Mouse (Mus musculus) macrophage (primary cell): Measurements from ENCODE around the gene Abcc2. TPM values are rescaled to one million over a fixed set of nuclear protein-coding genes. Genes with fewer than 3 reads are reported as not detected.

Experiments used
- H3K27ac ChIP-seq: fragments of 350-480 bp; formaldehyde crosslinking; 2 replicates; pipeline ENCODE4 v1.9.0; 2021
- H3K36me3 ChIP-seq: fragments of 350-480 bp; formaldehyde crosslinking; 2 replicates; pipeline ENCODE4 v1.9.0; 2021; ENCODE audit errors: inconsistent target
- H3K4me3 ChIP-seq: fragments of 350-480 bp; formaldehyde crosslinking; 2 replicates; pipeline ENCODE4 v1.9.0; 2021; ENCODE audit errors: inconsistent target
- H3K79me2 ChIP-seq: fragments of 350-480 bp; formaldehyde crosslinking; 2 replicates; pipeline ENCODE4 v1.9.0; 2021; ENCODE audit errors: inconsistent target
- WGBS: methylation state at CpG from one replicate; pipeline ENCODE4 v1.1.7; 2026; ENCODE audit warnings: inconsistent platforms; ENCODE audit not compliant: missing documents; 5-methylcytosine and 5-hydroxymethylcytosine counted together
- polyA plus RNA-seq: library from polyadenylated mRNA; stranded (reverse); fragments of 250-400 nt; gene quantifications from 3 replicates; pipeline ENCODE4 v1.2.4, GENCODE M21; 2018; ENCODE audit warnings: inconsistent platforms
- total RNA-seq, 78 experiments: library from RNA; depleted of rRNA; stranded (reverse); fragments of 250-400 nt; gene quantifications; 1 replicate in 9 of 78; 2 replicates in 24 of 78; 3 replicates in 43 of 78; 4 replicates in 2 of 78; pipeline ENCODE4 v1.2.4; 2018; ENCODE audit warnings: inconsistent platforms in 56 of 78

Gene Abcc2
- 1 to 10 TPM in 5 of 26 experiments, under 1 TPM in 12, not detected in 9; 0.06 to 4.8 (median 0.53) TPM for total RNA-seq (2018; cell fraction: chromatin; rRNA removed)
- under 1 TPM in 17 of 26 experiments, not detected in 9; under 0.01 to 0.28 (median 0.07) TPM for total RNA-seq (2018; cell fraction: cytosol; rRNA removed)
- total RNA-seq (2018; cell fraction: nucleus; rRNA removed) = under 1 TPM in 19 of 26 experiments, not detected in 7; 0.05 to 0.52 (median 0.17) TPM
- polyA plus RNA-seq = 0.04 TPM in 2 of 3 replicates, not detected in the other

DNA sequence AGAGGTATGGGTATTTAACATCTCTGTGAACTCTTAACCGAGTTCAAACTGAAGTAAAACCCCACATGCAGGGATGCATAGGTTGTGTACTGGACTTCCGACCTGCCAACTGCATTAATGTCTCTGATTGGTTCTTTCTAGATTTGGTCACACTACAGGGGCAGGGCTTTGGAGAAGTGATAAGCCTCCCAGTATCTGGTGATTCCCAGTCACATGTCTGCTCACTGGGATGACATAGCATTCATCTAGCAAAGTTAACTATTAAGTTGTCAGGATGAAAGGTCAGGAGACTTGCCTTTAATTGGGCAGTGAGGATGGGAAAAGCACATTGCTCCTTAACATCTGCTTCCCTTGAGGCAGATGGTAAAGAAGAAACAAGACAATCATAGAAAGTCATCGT is at the start of gene Abcc2:
Abcc2 (plus strand) TSS at position 213 of the 400 bp plus-strand sequence.
- Histone ChIP-seq H3K79me2 (no peaks in the 10 kb centered on the region), H3K36me3 (no peaks in the 10 kb centered on the region), H3K27ac (no peak within 1 kb of the TSS), H3K4me3 (no peak within 1 kb of the TSS)
- 95% methylated on average over 3 of the region's 3 CpGs for WGBS

DNA sequence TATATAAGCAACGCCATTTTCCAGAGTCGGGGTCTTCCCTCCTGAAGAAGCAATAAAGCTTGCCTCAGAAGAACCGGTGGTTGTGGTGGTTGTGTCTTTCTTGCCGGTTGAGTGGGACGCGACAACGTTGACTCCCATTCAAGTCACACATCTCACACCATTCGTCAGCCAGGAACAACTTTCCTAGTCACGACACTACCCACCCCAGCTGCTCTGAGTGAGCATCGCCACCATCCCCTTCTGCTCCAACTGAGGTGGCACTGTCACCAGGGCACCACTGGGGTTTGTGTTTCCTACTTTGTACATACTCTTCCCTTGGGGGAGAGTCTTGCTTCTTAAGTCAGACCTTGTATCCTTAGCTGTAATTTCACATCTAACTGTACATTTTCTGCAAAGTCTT is 43.6 kb upstream of the Abcc2 start:
- Histone ChIP-seq H3K27ac (no peak overlapping the region), H3K79me2 (no peaks in the 10 kb centered on the region), H3K36me3 (peaks cover 93% of the 10 kb centered on the region), H3K4me3 (no peak overlapping the region)
- 97% methylated on average over 10 of the region's 10 CpGs for WGBS

DNA sequence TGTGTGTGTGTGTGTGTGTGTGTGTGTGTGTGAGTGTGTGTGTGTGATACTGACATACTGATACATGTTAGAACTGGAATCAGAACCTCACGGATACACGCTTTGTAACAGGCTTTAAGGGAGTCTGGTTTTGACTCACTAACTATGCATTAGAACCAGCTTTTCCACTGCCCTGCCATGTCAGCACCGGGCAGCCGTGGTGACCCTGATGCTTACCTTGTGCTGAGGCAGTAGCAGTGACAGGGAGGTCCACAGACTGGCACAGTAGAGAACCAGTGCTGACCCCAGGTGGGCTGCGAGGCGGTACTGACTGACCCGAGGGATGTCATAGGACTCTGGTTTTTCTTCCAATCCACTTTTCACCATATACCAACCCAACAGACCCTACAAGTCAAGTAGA is 38.6 kb upstream of the Abcc2 start:
- 99% methylated on average over 7 of the region's 7 CpGs for WGBS
- Histone ChIP-seq H3K27ac (no peak overlapping the region), H3K36me3 (peaks cover 78% of the 10 kb centered on the region), H3K79me2 (no peaks in the 10 kb centered on the region), H3K4me3 (no peak overlapping the region)

DNA sequence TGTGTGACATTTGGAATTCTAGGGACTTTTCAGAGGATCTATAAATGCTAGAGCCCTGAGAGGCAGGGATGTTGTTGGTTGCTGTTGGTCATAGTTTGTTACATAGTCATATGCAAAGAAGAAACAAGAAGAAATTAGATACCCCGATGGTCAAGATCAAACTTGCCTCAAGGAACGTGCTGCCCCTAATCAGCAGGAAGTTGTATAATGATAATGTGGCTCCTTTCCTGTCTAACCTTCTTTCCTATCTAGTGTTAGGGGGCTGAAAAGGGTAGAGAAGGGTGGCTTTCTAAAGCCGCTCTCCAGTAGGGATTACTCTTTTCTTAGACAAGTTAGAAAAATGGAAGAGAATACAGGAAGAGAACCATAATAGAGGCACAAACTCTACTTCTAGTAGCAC is 36.3 kb upstream of the Abcc2 start:
- WGBS = 91% methylated on average over 3 of the region's 3 CpGs
- Histone ChIP-seq H3K4me3 (no peak overlapping the region), H3K27ac (no peak overlapping the region), H3K79me2 (peaks cover 6% of the 10 kb centered on the region), H3K36me3 (peaks cover 64% of the 10 kb centered on the region)

DNA sequence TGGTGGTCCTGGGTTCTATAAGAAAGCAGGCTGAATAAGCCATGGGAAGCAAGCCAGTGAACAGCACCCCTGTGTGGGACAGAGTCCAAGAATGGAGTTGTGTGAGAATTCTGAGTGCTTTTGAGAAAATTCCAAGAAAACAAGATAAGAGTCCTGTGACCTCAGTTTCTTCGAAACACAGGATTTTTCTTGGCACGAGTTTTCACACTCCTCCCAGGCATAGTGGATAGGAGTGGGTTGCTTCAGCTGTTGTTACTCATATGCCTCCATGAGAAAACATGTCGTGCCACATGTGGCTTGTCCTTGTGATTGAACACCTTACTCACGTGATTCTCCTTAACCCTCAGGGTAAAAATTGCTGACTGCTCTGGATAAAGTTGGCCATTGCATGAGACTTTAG is 34.1 kb upstream of the Abcc2 start:
- H3K36me3 ChIP-seq = peaks cover 43% of the 10 kb centered on the region
- no peak overlapping the region for H3K4me3 ChIP-seq
- WGBS = 96% methylated on average over 4 of the region's 4 CpGs
- no peak overlapping the region for H3K27ac ChIP-seq
- H3K79me2 ChIP-seq = peaks cover 18% of the 10 kb centered on the region

DNA sequence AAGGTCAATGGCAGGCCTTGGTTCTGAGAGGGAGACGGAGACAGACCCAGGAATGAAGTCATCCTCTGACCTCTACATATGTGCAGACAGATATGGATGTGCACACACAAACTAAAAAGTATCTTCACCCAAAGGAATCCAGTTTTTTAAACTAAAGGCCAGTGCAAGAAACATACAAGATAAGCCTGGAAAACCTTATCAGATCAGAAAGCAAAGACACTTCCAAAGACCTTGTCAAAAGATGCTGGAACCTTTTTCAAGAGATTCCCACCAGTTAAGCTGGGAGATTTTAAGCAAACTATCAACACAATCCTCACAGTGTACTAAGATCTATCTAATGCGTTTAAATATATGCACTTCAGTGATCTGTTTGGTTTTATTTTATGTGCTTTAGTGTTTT is 32.0 kb upstream of the Abcc2 start:
- Histone ChIP-seq H3K79me2 (peaks cover 18% of the 10 kb centered on the region), H3K4me3 (no peak overlapping the region), H3K27ac (no peak overlapping the region), H3K36me3 (peaks cover 34% of the 10 kb centered on the region)
- WGBS = 100% methylated on average over 2 of the region's 2 CpGs

DNA sequence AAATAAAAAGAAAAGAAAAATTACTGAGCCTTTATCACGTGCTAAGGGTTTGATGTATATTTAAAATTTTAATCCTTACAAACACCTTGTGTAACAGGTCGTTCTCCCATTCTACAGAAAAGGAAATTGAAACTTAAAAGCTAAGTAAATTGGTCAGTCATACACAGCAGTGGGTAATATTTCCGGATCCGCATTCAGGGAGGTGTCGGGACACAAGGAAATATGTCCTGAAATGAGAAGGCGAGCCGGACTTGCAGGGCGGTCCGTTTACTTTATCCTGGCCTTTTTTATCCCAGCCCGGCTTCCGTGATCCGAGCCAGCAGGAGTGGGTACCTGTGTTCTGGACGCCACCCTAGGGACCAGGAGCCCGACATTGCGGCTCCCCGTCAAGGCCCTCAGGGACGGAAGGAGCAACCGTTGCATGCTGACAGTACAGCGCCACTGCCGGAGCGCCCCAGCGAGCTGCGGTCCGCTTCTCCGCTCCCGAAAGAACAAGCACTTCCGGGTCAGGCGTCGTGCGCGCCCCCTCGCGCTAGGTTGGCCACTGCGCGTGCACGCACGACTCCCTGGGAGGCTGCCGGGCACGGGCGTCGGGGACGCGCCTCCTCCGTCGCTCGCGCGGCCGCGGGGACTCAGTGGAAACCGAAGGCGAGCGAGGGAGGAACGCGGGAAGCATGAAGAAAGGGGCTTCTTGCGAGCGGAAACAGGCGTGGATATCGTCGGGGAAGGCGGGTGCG is 29.3 kb upstream of the Abcc2 start, which contains the start of the genes Cutc and Cox15:
Cutc (plus strand) TSS at position 508 of the 737 bp plus-strand sequence.
Cox15 (minus strand) TSS at position 512 of the 737 bp plus-strand sequence.
- Histone ChIP-seq H3K4me3 (peak within 1 kb of the TSS; percentile 62), H3K27ac (peak within 1 kb of the TSS; percentile 95), H3K36me3 (peaks cover 21% of the 10 kb centered on the region), H3K79me2 (peaks cover 18% of the 10 kb centered on the region)
- under 1% methylated on average over 62 of the region's 62 CpGs for WGBS

DNA sequence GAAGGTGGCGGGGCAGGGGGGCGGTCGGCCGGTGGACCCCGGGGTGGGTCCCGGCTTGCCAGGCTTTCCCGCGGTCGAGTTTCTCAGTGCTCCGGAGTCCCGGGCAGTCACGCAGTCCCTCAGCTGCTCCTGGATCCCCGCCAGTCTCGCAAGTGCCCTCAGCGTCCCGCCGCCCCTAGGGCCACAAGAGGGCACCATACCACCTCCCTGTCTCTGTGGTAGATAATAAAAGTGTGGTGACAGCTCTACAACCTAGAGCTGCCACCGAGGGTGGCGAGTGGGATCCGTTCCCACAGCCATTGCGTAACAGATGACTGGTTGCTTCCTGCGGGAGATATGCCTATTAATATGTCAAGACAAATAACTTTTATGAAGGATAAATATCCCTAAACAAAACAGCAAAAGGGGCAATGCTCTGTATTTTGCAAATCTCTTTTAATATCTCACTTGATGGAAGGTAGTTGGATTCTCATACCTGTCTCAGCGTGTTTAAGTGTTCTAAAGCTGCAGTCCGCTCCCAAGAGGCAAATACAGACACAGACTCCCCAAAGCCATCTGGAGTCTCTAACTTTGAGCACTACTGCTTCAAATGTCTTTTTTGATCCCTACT is 28.7 kb upstream of the Abcc2 start:
- Histone ChIP-seq H3K4me3 (peak overlapping the region; percentile 46), H3K36me3 (peaks cover 15% of the 10 kb centered on the region), H3K79me2 (peaks cover 18% of the 10 kb centered on the region), H3K27ac (peak overlapping the region; percentile 33)
- WGBS = 3% methylated on average over 24 of the region's 24 CpGs

DNA sequence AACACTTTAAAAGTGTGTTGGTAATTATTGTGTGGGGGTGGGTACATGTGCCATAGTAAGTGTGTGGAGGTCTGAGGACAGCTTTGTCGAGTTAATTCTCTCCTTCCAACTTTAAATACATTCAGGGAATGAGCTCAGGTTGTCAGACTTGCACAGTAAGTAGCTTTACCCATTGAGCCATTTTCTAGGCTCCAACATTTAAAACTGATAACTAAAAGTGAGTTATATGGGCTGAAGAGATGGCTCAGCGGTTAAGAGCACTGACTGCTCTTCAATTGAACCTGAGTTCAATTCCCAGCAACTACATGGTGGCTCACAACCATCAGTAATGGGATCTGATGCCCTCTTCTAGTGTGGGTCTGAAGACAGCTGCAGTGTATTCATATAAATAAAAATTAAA is 27.8 kb upstream of the Abcc2 start:
- H3K4me3 ChIP-seq = no peak overlapping the region
- H3K36me3 ChIP-seq = peaks cover 15% of the 10 kb centered on the region
- peaks cover 18% of the 10 kb centered on the region for H3K79me2 ChIP-seq
- 60% methylated on average over 2 of the region's 2 CpGs for whole genome bisulfite sequencing
- H3K27ac ChIP-seq = no peak overlapping the region

DNA sequence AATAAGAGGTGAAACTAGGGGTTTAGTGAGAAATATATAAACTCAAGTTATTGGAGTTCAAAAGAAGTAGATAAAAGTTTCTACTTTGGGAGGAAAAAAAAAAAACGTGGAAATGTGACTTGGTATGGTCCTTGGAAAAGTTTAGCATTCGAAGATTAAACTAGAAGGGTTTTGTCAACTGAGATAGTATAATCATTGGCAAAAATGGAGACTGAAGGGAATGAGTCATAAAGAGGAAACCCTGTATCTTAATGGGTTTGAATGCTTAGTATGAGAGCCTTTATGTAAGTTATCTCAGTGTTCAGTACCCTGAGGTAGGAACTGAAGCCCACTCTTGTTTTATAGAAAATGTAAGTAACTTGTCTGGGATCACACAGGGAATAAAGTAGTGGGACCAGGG is 27.1 kb upstream of the Abcc2 start:
- Histone ChIP-seq H3K79me2 (peaks cover 18% of the 10 kb centered on the region), H3K36me3 (peaks cover 20% of the 10 kb centered on the region; the same call in 1 of the 2 replicates), H3K4me3 (no peak overlapping the region), H3K27ac (no peak overlapping the region)
- WGBS = 87% methylated on average over 2 of the region's 2 CpGs

DNA sequence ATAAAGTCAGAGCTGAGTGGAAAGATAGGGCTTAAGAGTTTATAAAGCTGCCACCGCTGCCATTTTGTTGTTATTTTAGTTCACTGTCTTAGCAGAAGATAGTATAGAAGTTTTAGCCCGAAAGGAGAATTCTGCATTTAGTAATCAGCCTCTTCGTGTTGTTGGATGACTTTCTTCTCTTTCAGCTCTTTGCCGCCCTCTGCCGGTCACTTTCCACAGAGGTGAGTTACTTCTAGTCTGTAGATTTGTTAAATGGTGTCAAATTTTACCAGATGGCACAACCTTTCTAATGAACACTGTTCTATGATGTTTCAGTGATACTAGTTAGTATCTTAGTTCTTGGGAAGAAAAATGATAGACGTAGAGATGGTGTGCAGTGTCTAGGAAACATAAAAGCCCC is 21.5 kb upstream of the Abcc2 start:
- H3K27ac ChIP-seq = no peak overlapping the region
- no peak overlapping the region for H3K4me3 ChIP-seq
- WGBS = 34% methylated on average over 6 of the region's 6 CpGs
- peaks cover 36% of the 10 kb centered on the region; the same call in 1 of the 2 replicates for H3K36me3 ChIP-seq
- H3K79me2 ChIP-seq = no peaks in the 10 kb centered on the region

DNA sequence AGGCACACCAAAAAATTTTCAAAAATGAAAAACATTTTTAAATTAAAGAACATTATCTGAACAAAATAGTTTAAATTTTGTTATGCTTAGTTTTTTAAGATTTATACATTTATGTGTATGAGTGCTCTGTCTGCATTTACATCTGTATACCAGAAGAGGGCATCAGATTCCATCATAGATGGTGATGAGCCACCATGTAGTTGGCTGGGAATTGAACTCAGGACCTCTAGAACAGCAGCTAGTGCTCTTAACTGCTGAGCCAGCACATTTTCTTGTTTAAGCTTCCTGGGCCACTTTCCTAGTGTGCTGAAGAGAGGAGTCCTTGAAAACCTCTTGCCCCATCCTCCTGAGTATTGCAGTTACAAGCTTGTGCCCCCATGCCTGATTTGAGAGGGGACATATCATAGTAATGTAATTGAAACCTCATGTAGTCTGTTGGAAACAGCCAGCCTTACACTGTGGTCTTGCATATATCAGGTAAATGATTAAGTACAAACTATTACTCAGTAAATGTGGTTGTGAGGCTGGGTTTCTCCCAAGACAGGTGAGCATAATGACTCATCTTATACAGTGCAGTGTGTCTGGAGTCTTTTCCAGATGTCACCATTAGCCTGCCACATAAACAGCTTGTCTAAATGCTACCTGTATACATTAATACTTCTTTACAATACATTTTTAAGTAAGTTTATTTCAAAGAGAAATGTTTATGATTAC is 20.3 kb upstream of the Abcc2 start:
- H3K79me2 ChIP-seq = no peaks in the 10 kb centered on the region
- H3K4me3 ChIP-seq = no peak overlapping the region
- H3K27ac ChIP-seq = no peak overlapping the region
- peaks cover 33% of the 10 kb centered on the region; the same call in 1 of the 2 replicates for H3K36me3 ChIP-seq

DNA sequence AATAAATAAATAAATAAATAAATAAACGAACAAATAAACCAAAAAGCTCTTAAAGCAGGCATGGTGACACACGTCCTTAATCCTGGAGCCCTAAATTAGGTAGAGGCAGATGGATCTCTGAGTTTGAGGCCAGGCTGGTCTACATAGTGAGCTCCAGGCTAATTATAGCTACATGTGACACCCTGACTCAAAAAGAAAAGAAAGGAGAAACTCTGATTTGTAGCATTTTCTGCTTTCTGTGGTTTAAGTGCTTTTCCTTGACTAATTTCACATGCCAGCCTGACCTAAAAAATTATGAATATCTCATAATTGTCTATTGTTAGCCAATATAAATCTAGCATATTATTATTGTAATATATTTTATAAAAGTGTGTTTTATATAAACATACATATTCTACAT is 19.6 kb upstream of the Abcc2 start:
- H3K79me2 ChIP-seq = no peaks in the 10 kb centered on the region
- WGBS = 85% methylated on average over 2 of the region's 2 CpGs

DNA sequence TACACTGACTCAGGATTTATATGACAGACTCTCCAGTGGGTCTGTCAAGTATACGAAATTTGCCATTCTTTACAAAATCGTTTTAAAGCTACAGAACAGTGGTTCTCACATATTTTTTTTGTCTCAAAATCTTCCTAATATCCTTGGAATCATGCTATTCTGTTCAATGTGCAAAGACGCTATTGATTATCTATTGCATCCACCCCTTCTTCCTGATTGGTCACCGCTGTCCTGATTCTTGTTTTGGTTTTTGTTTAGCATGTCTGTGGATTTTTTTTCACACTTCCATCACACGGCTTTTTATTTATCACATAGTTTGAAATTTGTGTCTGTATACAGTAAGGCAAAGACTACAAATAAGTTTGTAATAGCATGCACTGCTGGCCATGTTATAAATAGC is 15.5 kb upstream of the Abcc2 start:
- Histone ChIP-seq H3K27ac (no peak overlapping the region), H3K36me3 (peaks cover 38% of the 10 kb centered on the region; the same call in 1 of the 2 replicates), H3K4me3 (no peak overlapping the region), H3K79me2 (no peaks in the 10 kb centered on the region)
- 95% methylated on average over 5 of the region's 5 CpGs for WGBS

More for the DNA sequence above, 19.6 kb upstream of the Abcc2 start:
- Histone ChIP-seq H3K4me3 (no peak overlapping the region), H3K36me3 (peaks cover 38% of the 10 kb centered on the region; the same call in 1 of the 2 replicates), H3K27ac (no peak overlapping the region)
